24 mouse cellular contexts compared by ENCODE assay signal in genomic region chr2:121683606-121684005, GRCm38 (mm10).
"Had no signal": no experiment of that assay in that cellular context is flagged by ENCODE, and none has a peak within 500 bp of the region (broad histone marks: within the 10 kb centered on the region; RNA-seq: fewer than 3 reads in every experiment).

No protein-coding gene starts in this region.

- H3K4me3 ChIP-seq: intestine, embryonic 15.5 days; kidney, embryonic 15.5 days; limb, embryonic 10.5 days; limb, embryonic 13.5 days; liver, embryonic 12.5 days; liver, embryonic 15.5 days; lung, embryonic 15.5 days; megakaryocyte, embryonic 14.5 days; midbrain, embryonic 10.5 days; midbrain, embryonic 13.5 days had no signal

- DNase-seq: kidney, adult 11 months; kidney, adult 8-10 months; kidney, postnatal 10 days; kidney, postnatal 4 days; layer of hippocampus, postnatal 36 days; liver; lung, adult 18-20 months; lung, postnatal 10 days; lung, postnatal 36 days; thymus, adult 2 months; thymus, postnatal 14 days; thymus, postnatal 4 days had no signal

- H3K4me1 ChIP-seq: intestine, embryonic 15.5 days; kidney, embryonic 15.5 days; limb, embryonic 13.5 days; liver, embryonic 12.5 days; liver, embryonic 15.5 days; megakaryocyte, embryonic 14.5 days had no signal

- ATAC-seq: intestine, embryonic 15.5 days; liver, embryonic 12.5 days; midbrain, embryonic 13.5 days; midbrain, embryonic 16.5 days had no signal

- H3K27me3 ChIP-seq: intestine, embryonic 15.5 days; kidney, embryonic 15.5 days; limb, embryonic 13.5 days; liver, embryonic 12.5 days; liver, embryonic 15.5 days; lung, embryonic 15.5 days; midbrain, embryonic 13.5 days had no signal

- H3K27ac ChIP-seq: intestine, embryonic 15.5 days; kidney, embryonic 15.5 days; limb, embryonic 10.5 days; limb, embryonic 13.5 days; liver, embryonic 12.5 days; liver, embryonic 15.5 days; lung, embryonic 15.5 days; midbrain, embryonic 10.5 days; midbrain, embryonic 13.5 days; stomach, postnatal 0 days had no signal

- H3K4me2 ChIP-seq: intestine, embryonic 15.5 days; kidney, embryonic 15.5 days; limb, embryonic 13.5 days; liver, embryonic 12.5 days; liver, embryonic 15.5 days; lung, embryonic 15.5 days; midbrain, embryonic 13.5 days had no signal

- H3K9me3 ChIP-seq: intestine, embryonic 15.5 days; kidney, embryonic 15.5 days; limb, embryonic 10.5 days; limb, embryonic 13.5 days; liver, embryonic 12.5 days; liver, embryonic 15.5 days; lung, embryonic 15.5 days; midbrain, embryonic 13.5 days had no signal

- H3K36me3 ChIP-seq: intestine, embryonic 15.5 days; kidney, embryonic 15.5 days; limb, embryonic 10.5 days; limb, embryonic 13.5 days; liver, embryonic 12.5 days; liver, embryonic 15.5 days; lung, embryonic 15.5 days; midbrain, embryonic 10.5 days; midbrain, embryonic 13.5 days had no signal

- H3K9ac ChIP-seq: intestine, embryonic 15.5 days; kidney, embryonic 15.5 days; limb, embryonic 13.5 days; liver, embryonic 12.5 days; liver, embryonic 15.5 days; lung, embryonic 15.5 days; midbrain, embryonic 13.5 days had no signal
